Mouse (Mus musculus) mature B cell (primary cell): ENCODE results near the gene Git2.

Experiments
- in situ Hi-C: fragments of 300-500 bp; cut with MboI; formaldehyde crosslinking; loops from 2 replicates; pipeline ENCODE4 v1.14.3; 2019

Git2 gene

GRCm38 (mm10) chr5:114764812-114765735, 10.2 kb downstream of the Git2 start:
- in situ Hi-C loops: no loop called here

- in situ Hi-C loops: no loop called here
These were observed 13.3 kb downstream of the Git2 start for GRCm38 (mm10) chr5:114761980-114762379.

GRCm38 (mm10) chr5:114759536-114760090, 15.7 kb downstream of the Git2 start:
- in situ Hi-C loops: no loop called here

GRCm38 (mm10) chr5:114753384-114753783, 21.9 kb downstream of the Git2 start:
- in situ Hi-C loops: no loop called here

- in situ Hi-C loops: no loop called here
These were observed 22.9 kb downstream of the Git2 start for GRCm38 (mm10) chr5:114752397-114752796.

GRCm38 (mm10) chr5:114750325-114750724, 25.0 kb downstream of the Git2 start:
- in situ Hi-C loops: no loop called here

DNA sequence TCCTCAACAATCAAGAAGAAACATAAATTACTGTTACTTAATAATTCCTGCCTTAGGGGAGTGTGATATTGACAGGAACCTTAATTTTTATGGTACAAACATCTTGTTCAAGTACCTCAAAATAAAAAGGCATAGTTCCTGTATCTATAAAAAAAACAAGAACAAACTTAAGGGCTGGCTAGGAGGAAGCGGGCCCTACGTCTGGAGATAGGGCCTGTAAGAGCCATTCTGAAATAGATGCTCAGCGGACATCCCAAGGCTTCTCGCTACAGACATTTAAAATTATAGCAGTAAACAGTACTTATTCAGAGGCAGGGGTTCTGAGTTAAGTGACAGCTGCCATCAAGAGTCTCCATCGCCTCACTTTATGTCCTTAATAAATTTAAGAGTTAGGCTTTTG, 27.8 kb downstream of the Git2 start:
- in situ Hi-C loops: no loop called here

- in situ Hi-C loops: no loop called here
These were observed 28.4 kb downstream of the Git2 start for GRCm38 (mm10) chr5:114746886-114747285.

DNA sequence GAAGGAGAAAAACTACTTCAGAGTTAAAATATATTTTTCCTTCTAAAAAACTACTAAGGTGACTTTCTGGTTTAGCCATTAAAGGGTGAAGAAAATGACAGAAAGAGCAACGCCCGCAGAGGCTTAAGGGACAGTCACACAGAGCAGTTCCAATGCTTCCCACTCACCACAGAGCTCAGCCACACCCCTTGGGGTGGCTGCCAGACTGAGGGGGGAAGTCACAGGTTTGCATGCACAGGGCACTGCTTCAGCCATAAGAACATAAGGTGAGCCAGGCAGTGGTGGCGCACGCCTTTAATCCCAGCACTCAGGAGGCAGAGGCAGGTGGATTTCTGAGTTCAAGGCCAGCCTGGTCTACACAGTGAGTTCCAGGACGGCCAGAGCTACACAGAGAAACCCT, 29.7 kb downstream of the Git2 start:
- in situ Hi-C loops: no loop called here

DNA sequence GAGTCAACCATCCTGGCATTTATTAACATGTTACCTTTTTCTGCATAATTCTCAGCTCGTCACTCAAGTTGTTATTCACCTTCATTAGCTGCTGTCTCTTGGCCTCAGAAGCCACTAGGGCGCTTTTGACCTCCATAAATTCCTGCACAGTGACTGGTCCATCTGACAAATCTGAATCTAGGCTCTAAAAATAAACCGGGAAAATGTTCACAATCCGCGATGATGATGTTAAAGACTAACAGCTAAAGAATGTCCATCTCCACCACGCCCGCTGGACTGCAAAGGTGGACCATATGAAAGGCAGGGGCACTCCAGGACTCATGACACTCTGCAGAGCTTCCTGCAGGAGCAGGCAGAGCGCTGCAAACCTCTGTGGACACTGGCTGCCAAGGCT, 31.6 kb downstream of the Git2 start:
- in situ Hi-C loops: no loop called here

- in situ Hi-C loops: no loop called here
These were observed 32.2 kb downstream of the Git2 start for GRCm38 (mm10) chr5:114742998-114743696.

GRCm38 (mm10) chr5:114742572-114742971, 32.7 kb downstream of the Git2 start:
- in situ Hi-C loops: no loop called here

DNA sequence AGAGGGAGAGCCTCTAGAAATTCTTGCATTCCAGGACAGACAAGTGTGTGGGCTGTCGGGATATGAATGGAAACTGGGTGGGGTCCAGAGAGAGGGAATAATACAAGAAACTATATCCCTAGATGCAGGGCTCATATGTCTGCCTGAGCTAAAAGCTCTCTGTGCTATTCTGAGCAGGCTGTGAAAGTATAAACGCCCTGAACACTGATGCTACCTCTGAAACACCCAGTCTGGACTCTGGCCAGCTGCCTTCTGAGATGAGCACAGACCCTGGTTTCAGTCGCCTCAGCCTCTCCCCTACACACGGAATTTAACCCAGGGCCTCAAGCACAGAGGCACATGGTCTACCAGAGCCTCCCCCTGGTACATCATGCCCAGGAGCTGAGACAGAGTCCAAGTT, 34.7 kb downstream of the Git2 start:
- in situ Hi-C loops: no loop called here

DNA sequence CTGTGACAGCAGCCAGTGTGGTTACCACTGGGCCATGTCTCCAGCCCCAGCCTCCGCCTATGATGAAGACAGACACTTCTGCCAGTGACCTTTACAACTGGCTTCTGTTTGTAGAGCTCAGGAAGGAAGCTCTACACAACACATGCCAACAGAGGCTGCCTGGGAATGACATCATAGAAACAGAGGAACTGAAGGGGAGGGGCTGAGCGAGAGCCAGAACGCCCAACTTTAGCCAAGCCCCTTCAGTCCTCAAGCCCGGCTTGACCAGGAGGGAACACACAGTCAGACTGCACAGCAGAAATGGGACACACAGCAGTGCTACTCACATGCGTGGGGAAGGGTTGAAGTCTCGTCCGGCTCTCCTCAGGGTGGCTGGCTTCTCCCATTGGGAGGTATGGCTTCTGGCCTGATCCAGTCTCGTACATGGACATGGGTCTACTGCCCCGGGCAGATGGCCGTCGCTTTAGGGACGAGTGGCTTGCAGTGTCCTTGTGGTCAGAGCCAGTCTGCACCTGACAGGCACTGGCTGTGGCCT, 36.5 kb downstream of the Git2 start:
- in situ Hi-C loops: no loop called here

DNA sequence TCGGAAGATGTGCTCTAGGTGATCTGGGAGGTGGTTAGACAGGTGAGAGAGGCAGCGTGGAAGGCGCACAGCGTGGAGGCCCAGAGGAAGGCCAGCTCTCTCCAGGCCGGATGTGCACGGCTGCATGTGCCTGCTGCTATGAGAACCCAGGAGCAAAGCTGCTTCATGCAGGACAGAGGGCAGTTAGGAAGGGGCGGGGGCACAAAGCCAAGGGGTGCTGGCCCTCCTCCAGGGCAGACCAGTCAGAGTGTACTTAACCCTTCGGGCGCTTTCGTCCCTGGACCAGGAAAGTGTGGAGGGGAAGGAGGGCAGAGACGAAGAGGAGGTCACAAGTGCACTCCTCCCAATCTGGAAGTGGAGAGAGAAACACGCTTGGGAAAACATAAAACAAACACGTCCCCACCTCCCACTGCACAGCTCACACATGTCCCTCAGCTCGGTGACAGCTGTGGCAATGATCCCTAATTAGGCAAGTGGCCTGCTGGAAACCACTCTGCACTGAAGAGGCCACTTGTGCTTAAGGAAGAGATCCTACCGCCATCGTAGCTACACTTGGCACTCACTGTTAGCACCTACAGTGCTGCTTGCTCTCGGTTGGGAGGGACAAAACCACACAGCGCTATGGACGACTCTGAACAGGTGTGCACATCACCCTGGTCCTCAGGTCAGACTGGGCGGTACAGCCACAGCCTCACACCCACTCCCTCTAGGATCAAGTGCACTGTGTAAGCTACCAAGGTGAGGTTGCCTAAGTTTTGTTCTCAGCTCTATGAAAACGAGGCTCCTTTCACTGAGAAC, 38.0 kb downstream of the Git2 start:
- in situ Hi-C loops: no loop called here

DNA sequence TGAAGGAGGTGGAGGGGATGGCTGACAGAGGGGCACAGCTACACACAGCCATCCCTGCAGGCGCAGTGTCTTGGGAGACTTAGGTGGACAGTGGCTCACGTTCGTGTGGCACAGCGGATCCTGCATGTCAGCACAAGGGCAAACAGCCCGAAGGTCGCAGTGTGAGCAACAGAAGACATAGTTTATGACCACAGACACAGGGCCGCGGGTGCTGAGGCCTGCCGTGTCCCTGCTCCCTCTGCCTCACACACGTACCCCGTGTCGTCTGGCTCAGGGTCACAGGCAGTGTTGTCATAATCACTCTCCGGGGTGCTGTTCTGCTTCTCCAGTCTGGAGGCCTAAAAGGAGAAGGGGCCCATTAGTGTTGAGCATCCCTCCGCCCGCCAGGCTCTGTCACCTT, 41.7 kb downstream of the Git2 start:
- in situ Hi-C loops: no loop called here

- in situ Hi-C loops: no loop called here
These were observed 43.3 kb downstream of the Git2 start for GRCm38 (mm10) chr5:114731969-114732368.

GRCm38 (mm10) chr5:114731498-114731897, 43.8 kb downstream of the Git2 start:
- in situ Hi-C loops: no loop called here

DNA sequence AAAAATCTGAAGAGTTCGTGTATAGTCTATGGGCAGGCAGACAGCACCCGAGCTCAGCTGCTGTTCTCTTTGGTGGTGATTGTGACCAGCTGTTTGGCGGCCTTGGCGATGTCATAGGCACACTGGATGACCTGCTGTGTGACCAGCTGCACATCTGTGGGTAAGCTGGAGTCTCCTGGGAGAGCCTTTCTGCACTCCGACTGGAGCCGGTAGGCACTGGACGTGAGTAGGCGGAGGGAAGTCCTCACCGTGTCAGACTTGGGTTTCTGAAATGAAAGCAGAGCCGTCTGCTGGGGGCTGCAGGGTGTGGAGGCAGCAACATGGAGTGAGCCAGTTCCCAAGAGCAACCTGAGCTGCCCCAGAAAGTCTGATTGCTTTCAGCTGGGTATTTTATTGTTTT, 45.2 kb downstream of the Git2 start:
- in situ Hi-C loops: no loop called here

DNA sequence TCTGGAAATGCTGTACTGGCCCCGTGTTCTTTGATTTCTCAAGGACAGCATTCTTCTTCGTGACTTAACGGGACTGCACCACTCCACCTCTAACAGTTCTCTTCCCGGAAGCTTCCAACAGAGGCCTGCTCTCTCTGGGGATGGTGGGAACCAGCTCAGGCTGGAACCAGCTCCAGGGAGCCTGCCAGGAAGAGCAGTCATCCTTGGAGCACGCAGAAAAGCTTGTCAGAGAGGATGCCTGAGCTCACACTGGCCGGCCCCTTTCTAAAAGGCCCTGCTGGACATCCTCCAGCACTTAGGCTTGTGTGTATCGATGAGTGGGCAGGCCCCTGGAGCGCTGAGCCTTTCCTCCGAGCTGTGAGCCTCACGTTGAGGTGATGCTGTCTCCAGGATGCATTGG, 47.2 kb downstream of the Git2 start:
- in situ Hi-C loops: no loop called here

DNA sequence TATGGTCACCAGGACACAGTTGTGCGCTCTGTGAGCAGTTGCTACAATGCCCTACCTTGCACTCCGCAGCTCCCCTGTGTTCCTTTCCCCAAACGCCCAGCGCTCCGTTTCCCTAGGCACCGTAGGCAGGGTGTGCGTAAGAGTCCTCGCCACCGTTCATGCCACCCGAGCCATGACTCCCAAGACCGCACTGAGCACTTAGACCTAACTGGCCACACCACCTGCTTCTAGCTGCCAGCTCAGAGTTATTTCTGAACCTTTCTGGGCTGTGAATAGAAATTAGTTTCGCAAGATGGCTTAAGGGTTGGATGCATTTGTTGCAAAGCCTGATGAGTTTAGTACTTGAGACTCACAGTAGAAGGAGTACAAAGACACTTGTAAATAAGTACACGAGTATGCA, 52.5 kb downstream of the Git2 start:
- in situ Hi-C loops: no loop called here

DNA sequence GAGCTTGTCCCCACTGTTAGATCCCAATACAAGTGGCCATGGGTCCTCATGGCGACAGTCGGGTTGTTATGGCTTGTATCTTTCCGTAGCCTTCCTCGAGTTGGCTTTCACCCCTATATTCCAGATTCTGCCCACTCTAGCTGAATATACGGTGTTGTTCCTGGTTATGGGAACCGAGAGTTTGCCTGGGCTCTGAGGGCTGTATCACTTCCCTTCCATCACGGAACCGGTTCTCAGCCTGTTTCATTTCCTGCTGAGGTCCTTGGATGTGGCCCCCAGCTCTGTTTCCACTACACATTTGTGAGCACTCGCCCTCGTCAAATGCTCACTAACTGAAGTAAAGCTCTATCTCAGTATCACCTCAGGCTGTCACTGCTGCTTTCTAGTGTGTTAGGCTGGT, 53.3 kb downstream of the Git2 start:
- in situ Hi-C loops: no loop called here
